7 mouse cellular contexts compared by ENCODE assay signal in the genomic region with DNA sequence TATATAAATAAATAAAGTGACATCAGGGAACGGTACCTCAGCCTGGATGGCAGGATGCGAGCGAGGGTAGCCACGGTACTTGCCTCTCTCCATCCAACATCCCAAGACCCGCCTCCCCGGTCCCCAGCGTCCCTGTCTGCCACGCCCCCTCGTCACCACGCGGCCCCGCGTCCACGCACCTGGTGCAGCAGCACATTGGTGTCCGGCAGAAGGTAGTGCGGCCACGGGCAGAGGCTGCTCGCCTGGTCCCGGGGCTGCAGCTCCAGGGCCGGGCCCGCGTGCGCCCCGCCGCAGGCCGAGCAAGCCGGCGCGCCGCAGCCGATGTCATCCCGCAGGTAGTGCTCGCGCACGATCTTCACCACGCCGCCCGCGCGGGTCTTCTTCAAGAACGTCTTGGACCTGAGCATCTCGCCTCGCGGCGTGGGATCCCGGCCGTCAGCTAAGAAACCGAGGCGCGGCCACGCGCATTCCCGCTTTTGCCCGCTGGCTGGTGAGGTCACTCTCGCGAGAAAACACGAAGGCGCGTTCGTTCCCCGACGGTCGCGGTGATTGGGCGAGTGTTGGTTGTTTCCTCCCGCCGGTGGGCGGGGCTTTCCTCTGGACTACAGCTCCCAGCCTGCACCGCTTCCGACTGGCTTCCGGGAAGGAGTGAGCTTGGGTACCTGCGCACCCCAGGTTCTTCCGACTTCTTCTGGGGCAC. TPM values are rescaled to one million over a fixed set of nuclear protein-coding genes. Genes with fewer than 3 reads are reported as not detected.
DNase-seq lines count a peak whose midpoint lies in the region; ATAC-seq lines count a peak whose summit lies in the region.

Gene Pibf1, plus strand, starts transcription at position 158 of the 700 bp plus-strand sequence.
Gene Dis3, minus strand, starts transcription at position 504 of the 700 bp plus-strand sequence.

- peak; percentile 100 for ATAC-seq in intestine, embryonic 16.5 days
- ATAC-seq in midbrain, embryonic 11.5 days (ENCODE audit: low FRiP score) = peak; percentile 99

- peaks cover 12% of the 10 kb centered on the region; the same call in 1 of the 2 replicates for H3K36me3 ChIP-seq in intestine, embryonic 16.5 days (ENCODE audit: control insufficient read depth, insufficient read depth, low read length)
- no peaks in the 10 kb centered on the region for H3K36me3 ChIP-seq in midbrain, embryonic 11.5 days (ENCODE audit: control insufficient read depth, insufficient read depth, low read length)

- no peaks in the 10 kb centered on the region for H3K9me3 ChIP-seq in intestine, embryonic 16.5 days (ENCODE audit: control insufficient read depth, low read length)
- no peaks in the 10 kb centered on the region for H3K9me3 ChIP-seq in midbrain, embryonic 11.5 days (ENCODE audit: control insufficient read depth, low read length)

- H3K4me3 ChIP-seq in intestine, embryonic 16.5 days (ENCODE audit: low read length) = peak within 1 kb of the TSS; percentile 99
- peak within 1 kb of the TSS; percentile 88 for H3K4me3 ChIP-seq in midbrain, embryonic 11.5 days (ENCODE audit: low read depth, low read length)

- intact Hi-C loops in left cerebral cortex, postnatal 36 days (cut with DNase I) = no loop called here

- no peaks in the 10 kb centered on the region for H3K27me3 ChIP-seq in intestine, embryonic 16.5 days (replicated peaks; ENCODE audit: control insufficient read depth, insufficient read depth, low read length)
- H3K27me3 ChIP-seq in midbrain, embryonic 11.5 days (ENCODE audit: control insufficient read depth, insufficient read depth, low read length) = no peaks in the 10 kb centered on the region

- H3K9ac ChIP-seq in intestine, embryonic 16.5 days (ENCODE audit: low read depth, low read length) = peak within 1 kb of the TSS; percentile 94
- H3K9ac ChIP-seq in midbrain, embryonic 11.5 days (ENCODE audit: low read length) = peak within 1 kb of the TSS; percentile 90

- WGBS in intestine, embryonic 16.5 days = under 1% methylated on average over 73 of the region's 73 CpGs
- under 1% methylated on average over 71 of the region's 73 CpGs for WGBS in midbrain, embryonic 11.5 days

- peaks cover 7% of the 10 kb centered on the region for H3K4me1 ChIP-seq in intestine, embryonic 16.5 days (ENCODE audit: control insufficient read depth, insufficient read depth, low read length)
- peaks cover 7% of the 10 kb centered on the region for H3K4me1 ChIP-seq in midbrain, embryonic 11.5 days (ENCODE audit: control insufficient read depth, insufficient read depth, low read length)

- peak within 1 kb of the TSS; percentile 64 for H3K4me2 ChIP-seq in intestine, embryonic 16.5 days (ENCODE audit: low read depth, low read length)
- H3K4me2 ChIP-seq in midbrain, embryonic 11.5 days = peak within 1 kb of the TSS; percentile 54

- peak; percentile 98 for DNase-seq in adrenal gland, adult 8-10 months
- DNase-seq in embryo, embryonic 9.5 days (ENCODE audit: extremely low spot score) = peak; percentile 97
- peak; percentile 96 to 99 for DNase-seq in gastrocnemius, postnatal 4 days (ENCODE audit: low spot score in 2 of 2)
- DNase-seq in left cerebral cortex, postnatal 36 days (ENCODE audit: low spot score in 2 of 2) = peak; percentile 99
- peak; percentile 100 for DNase-seq in midbrain, embryonic 11.5 days (ENCODE audit: low spot score, missing footprints)
- DNase-seq in skeletal muscle tissue, adult 2 months (ENCODE audit: low read depth, low spot score) = peak; percentile 96

- H3K27ac ChIP-seq in intestine, embryonic 16.5 days (ENCODE audit: low read length) = peak within 1 kb of the TSS; percentile 54; the same call in 1 of the 2 replicates
- H3K27ac ChIP-seq in midbrain, embryonic 11.5 days (ENCODE audit: low read depth, low read length) = peak within 1 kb of the TSS; percentile 52; the same call in 1 of the 2 replicates

RNA-seq across cellular contexts. Expression of gene Pibf1, which starts in this region (rescaled TPM):
- total RNA-seq in adrenal gland, adult 8-10 months (2022) = 10 to 100 TPM in 3 of 4 experiments, 1 to 10 TPM in 1; 8.8 to 16.4 (median 13.4) TPM
- 10 to 100 TPM; 13.6 to 15.1 TPM for total RNA-seq in gastrocnemius, postnatal 4 days (2021)
- 12.5 and 13.3 TPM in 2 replicates for polyA plus RNA-seq in intestine, embryonic 16.5 days (2015; fragmentation: Nextera tagmentation; extraction: Ambion mirVana)
- 10 to 100 TPM; 10.2 to 15.8 TPM for total RNA-seq in left cerebral cortex, postnatal 36 days (2021)
- 22.8 and 27.1 TPM in 2 replicates for polyA plus RNA-seq in midbrain, embryonic 11.5 days (2014; fragmentation: Nextera tagmentation; extraction: Ambion mirVana)

RNA-seq across cellular contexts. Expression of gene Dis3, which starts in this region (rescaled TPM):
- 10 to 100 TPM; 17.4 to 25.6 (median 21.8) TPM for total RNA-seq in adrenal gland, adult 8-10 months (2022)
- total RNA-seq in gastrocnemius, postnatal 4 days (2021) = 10 to 100 TPM; 25.8 to 26.4 TPM
- polyA plus RNA-seq in intestine, embryonic 16.5 days (2015; fragmentation: Nextera tagmentation; extraction: Ambion mirVana) = 19.8 and 21.4 TPM in 2 replicates
- total RNA-seq in left cerebral cortex, postnatal 36 days (2021) = 10 to 100 TPM; 14.8 to 18.0 TPM
- polyA plus RNA-seq in midbrain, embryonic 11.5 days (2014; fragmentation: Nextera tagmentation; extraction: Ambion mirVana) = 44.9 and 46.0 TPM in 2 replicates

Comparison
In these comparisons a context has a peak if more than half of its experiments do, and no peak if none do; other contexts are left out.
1. Peak in every context shown above with its lines: DNase-seq, ATAC-seq, H3K4me3 ChIP-seq and H3K27ac ChIP-seq.